Mouse (Mus musculus): ENCODE data around the gene Gm42957.
"Not testable (repeated sequence)": the region's sequence is repeated elsewhere in the genome, so short reads cannot be mapped to it uniquely, and the experiment has no call there.

The Gm42957 gene

DNA sequence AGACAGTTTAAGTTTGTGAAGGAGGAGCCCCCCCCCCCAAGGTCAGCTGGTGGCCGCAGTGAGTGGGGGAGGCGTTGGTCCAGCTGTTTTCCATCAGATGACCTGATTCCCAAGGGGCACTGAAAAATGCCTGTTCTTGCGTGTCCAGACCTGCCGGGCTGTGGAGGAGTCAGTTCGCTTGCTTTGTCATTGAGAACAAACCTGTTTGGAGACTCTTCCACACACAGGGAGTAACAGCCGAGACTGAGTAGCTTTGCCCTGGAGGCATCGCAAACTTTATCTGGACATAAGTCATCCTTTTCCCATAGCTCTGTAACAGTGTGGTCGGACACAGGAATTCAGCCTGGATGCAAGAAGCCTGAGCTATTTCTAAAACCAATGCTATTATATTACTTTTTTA lies 39.2 kb downstream of the Gm42957 start:
- in situ Hi-C loops (cut with MboI, MseI) = no loop called here

DNA sequence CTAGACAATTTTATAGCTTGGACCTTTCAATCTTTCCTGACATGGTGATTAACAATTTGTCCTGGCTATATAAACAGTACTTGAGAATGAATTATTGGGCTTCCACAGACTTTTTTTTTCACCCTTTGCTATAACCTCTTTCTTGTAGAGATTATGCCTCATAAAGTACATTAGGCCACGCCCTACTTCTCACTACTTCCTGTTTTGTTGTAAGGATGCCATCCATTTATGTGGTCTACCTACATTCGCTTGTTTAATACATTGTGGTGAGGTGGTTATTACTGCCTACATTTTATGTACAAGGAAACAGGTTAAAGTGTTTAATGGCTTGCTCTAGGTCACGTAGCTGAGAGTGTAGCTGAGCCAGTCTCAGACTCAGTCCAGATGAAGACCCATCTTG lies 39.9 kb downstream of the Gm42957 start:
- in situ Hi-C loops (cut with MboI, MseI) = no loop called here

- in situ Hi-C loops (cut with MboI, MseI) = no loop called here
Measured at GRCm38 (mm10) chr3:96675690-96676089, 40.4 kb downstream of the Gm42957 start.

- in situ Hi-C loops (cut with MboI, MseI) = no loop called here
Measured at GRCm38 (mm10) chr3:96678456-96678855, 43.2 kb downstream of the Gm42957 start.

GRCm38 (mm10) chr3:96679159-96679674 lies 43.9 kb downstream of the Gm42957 start:
- in situ Hi-C loops (cut with MboI, MseI) = no loop called here

DNA sequence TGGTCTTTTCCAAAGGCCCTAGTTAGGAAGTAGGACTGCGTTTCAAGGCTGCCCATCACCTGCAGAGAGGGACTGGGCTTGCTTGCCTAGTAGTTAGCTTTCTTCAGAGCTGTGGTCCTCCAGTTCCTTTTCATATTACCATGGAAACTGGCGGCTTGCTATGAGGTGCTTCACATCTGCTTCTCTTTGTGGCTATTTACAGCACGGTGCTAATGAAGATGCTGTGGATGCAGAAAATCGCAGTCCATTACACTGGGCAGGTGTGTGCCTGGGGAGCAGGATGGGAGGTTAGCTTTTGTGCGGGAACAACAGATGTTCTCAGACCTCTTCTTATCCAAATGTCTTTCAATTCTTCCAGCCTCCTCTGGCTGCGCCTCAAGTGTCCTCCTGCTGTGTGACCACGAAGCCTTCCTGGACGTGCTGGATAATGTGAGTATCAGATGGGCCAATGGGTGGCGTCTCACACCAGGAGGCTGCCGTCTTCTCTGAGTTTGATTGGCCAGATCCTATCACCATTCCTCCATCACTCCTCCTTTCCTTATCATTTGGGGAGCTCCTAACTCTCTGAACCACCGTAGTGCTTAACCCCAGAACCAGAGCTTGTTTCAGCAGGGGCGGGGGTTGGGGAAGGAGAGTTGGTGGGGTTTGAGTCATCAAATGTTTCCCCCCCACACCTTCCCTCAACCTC lies 45.1 kb downstream of the Gm42957 start:
- in situ Hi-C loops (cut with MboI, MseI) = no loop called here

DNA sequence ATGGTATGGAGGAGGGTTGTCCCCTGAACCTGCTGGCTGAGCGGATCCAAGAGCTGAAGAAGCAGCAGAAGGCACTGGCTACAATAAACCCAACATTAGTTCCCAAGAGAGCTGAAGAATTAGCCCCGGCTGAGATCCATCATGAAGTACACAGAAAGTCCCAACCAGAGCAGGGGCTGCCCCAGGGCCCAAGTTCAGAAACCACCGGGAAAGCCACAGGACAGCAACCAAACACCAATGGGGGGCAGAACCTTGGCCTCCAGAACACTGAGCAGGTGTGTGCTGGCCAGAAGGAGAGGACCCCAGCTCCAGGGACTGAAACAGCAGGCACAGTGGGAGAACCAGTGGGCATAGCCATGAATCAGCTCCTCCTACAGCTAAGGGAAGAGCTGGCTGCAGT lies 48.2 kb downstream of the Gm42957 start:
- in situ Hi-C loops (cut with MboI, MseI) = no loop called here

DNA sequence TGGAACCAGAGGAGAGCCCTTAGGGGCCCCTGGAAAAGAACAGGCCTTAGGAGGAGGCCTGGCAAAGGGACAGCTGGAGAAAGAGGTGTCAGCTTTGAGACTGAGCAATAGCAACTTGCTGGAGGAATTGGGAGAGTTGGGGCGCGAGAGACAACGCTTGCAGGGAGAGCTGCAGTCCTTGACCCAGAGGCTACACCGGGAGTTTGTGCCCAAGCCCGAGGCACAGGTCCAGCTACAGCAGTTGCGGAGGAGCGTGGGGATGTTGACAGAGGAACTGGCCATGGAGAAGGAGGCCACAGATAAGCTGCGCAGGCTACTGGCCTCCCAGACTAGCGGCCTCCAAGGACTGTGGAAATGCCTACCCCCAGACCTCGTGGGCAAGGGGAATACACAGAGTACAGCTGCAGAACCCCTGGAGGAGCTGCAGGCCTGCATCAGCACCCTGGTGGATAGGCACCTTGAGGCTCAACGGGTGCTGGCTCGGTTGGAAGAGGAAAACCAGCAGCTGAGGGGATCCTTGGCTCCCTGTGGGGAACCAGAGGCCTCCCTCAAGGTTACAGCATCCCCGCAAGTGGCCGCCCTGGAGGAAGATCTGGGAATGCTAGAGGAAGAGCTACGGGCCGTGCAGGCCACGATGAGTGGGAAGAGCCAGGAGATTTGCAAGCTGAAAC lies 49.0 kb downstream of the Gm42957 start:
- in situ Hi-C loops (cut with MboI, MseI) = no loop called here

DNA sequence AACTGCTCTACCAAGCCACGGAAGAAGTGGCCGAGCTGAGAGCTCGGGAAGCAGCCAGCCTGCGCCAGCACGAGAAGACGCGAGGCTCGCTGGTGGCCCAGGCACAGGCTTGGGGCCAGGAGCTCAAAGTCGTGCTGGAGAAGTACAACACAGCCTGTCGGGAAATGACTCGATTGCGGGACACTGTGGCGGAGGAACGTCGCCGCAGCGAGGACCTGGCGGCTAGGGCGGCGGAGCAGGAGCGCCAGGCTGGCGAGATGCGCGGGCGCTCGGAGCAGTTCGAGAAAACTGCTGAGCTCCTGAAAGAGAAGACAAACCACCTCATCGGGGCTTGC lies 49.5 kb downstream of the Gm42957 start:
- in situ Hi-C loops (cut with MboI, MseI) = no loop called here

GRCm38 (mm10) chr3:96686057-96686456 lies 50.8 kb downstream of the Gm42957 start:
- in situ Hi-C loops (cut with MboI, MseI) = not testable (repeated sequence)

- in situ Hi-C loops (cut with MboI, MseI) = no loop called here
Measured at GRCm38 (mm10) chr3:96688854-96689253, 53.6 kb downstream of the Gm42957 start.

GRCm38 (mm10) chr3:96690298-96690697 lies 55.0 kb downstream of the Gm42957 start:
- in situ Hi-C loops (cut with MboI, MseI) = no loop called here

DNA sequence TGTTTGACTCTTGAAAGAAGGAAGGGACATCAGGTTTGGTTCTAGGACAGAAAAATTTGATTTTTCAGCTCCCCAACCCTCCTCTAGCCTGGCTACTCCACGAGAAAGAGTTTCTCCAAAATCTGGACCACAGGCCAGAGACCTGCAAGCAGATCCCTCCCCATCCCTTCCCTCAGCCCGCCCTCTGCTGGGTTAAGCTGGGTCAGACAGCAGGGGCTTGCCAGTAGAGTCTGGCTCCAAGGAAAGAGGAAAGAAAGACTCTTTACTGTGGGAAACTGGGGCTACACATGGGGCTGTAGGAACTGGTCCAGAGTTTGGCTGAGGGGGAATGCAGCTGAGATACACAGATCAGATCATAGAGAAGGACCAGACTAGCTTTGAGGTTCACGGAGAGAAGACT lies 57.2 kb downstream of the Gm42957 start:
- in situ Hi-C loops (cut with MboI, MseI) = no loop called here

- in situ Hi-C loops (cut with MboI, MseI) = no loop called here
Measured at GRCm38 (mm10) chr3:96693579-96693978, 58.3 kb downstream of the Gm42957 start.

DNA sequence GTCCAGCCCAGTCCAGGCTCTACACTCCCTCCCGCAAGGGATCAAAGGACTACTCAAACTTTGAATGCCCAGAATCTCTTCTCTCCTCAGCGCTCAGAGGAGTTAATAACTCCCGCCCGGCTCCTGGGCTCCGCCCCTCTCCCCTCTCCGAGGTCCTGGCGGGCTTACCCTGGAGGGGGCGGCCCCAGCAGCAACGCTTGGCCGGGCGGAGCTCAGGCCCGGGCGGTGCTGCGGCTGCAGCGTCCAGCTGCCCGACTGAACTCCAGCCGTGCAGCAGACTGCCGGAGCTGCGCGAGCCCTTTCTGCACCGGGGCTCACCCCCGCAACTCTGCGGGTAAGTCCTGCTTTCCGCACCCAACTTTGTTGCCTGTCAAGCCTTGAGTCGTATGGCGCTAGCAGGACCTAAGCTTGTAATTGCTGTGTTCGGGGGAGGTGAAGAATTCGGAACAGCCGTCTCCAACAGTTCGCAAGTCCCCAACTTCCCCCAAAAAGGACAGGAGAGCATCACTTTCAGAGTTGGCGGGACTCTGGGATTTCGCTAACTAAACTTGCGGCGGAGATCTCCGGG lies 61.0 kb downstream of the Gm42957 start, which contains the start of gene Pias3:
Gene Pias3, plus strand, starts transcription at position 187 of the 568 bp plus-strand sequence.
- in situ Hi-C loops (cut with MboI, MseI) = no loop called here

DNA sequence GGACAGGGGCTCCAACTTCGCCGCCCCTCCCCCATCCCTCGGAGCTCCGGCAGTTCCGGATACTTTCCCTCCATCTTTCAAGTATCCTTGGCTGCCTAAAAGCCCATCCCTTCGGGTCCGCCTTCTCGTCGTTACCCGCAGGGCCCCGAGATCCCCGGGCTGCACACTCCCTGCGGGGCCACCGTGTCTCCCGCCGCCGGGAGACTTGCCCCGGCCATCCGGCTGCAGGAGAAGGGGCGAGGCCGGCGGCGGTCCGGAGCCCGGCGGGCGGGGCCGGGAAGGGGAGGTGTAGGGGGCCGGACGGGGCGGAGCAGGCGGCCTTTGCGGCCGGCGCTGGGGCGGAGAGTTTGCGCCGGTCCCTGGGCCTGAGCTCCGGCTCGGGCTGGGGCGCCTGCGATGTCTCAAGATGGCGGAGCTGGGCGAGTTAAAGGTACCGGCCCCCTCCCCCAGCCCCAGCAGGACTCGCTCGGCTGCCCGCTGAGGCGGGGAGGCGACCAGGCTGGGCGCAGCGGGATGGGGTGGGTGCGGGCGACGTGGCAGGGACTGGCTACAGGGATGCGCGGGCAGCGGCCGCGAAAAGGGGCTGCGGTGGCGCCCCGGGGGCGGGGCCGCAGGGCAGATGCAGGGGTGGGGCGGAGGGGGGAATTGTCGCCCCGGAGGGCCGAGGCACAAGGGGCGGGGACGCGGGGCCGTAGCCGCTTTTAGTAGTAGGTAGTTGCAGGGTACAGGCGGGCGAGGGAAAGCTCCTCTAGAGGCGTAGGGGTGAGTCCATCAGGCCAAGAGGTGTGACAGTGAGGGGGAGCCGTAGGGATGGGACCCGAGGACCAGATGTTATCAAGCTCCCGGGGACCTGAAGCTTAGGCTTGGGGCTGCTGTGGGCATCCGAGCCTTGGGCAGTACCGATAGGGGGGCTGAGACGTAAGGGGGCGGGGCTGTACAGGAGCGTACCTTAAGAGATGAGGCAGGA lies 61.8 kb downstream of the Gm42957 start:
- in situ Hi-C loops (cut with MboI, MseI) = no loop called here

DNA sequence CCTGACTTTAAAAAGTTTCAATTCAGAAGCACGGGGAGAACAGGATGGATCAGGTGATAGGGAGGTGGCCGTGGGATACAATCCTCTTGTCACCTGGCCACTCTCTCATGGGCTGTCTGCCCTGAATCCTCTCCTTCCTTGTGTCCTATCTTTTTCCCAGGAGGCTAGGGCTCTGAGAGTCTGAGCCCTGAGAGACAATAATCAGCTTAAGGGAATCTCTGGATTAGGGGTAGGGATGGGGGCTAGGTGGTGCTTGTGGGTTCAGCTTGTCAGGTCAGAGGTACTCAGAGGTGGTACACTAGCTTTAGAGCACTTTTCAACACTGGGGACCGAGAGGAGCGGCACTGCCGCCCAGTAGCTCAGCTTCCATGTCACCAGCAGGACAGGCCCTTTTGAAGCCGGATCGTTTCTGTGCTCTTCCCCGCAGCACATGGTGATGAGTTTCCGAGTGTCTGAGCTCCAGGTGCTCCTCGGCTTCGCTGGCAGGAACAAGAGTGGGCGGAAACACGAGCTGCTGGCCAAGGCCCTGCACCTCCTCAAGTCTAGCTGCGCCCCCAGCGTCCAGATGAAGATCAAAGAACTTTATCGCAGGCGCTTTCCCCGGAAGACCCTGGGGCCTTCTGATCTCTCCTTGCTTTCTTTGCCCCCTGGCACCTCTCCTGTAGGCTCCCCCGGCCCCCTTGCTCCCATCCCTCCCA lies 63.9 kb downstream of the Gm42957 start:
- in situ Hi-C loops (cut with MboI, MseI) = no loop called here

GRCm38 (mm10) chr3:96700376-96700775 lies 65.1 kb downstream of the Gm42957 start:
- in situ Hi-C loops (cut with MboI, MseI) = no loop called here

GRCm38 (mm10) chr3:96701003-96701402 lies 65.7 kb downstream of the Gm42957 start:
- in situ Hi-C loops (cut with MboI, MseI) = no loop called here
